Mouse (Mus musculus) brain, adult 2 months (tissue): ENCODE results near the gene Gzmf.
"Not testable (repeated sequence)": the region's sequence is repeated elsewhere in the genome, so short reads cannot be mapped to it uniquely, and the experiment has no call there.

ENCODE experiments used
- DNase-seq: peaks from one replicate; pipeline ENCODE4 v3.0.0; 2011; ENCODE audit warnings: low read depth, low spot score

Gzmf gene

DNA sequence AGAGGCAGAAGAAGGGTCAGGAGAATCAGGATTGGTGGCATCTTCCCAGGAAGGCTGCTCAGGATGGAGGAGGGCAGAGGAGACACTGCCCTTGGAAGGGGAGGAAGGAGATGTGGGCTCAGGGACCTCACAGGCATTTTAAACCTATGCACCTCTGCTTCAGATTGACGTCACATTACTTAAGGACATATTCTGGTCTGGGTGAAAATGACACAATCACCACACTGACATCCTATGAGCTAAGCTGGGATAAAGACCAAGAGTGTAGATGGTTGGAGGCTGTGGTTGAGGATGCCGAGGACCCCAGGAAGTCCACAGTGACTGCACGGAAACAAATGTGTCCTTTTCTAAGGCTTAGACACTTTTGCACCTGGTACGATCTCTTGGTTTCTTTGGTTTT is at the start of gene Gzmf:
Gzmf (minus strand) TSS at position 101 of the 400 bp plus-strand sequence.
- DNase-seq = no peak

GRCm38 (mm10) chr14:56240409-56240808 is 29.2 kb upstream of the Gzmf start:
- DNase-seq = peak; percentile 2

GRCm38 (mm10) chr14:56234556-56234955 is 23.3 kb upstream of the Gzmf start, which contains the start of gene Gzmc:
Gene Gzmc, minus strand, starts transcription at chr14:56234656.
- no peak for DNase-seq

GRCm38 (mm10) chr14:56205613-56206012 is 5.6 kb downstream of the Gzmf start:
- DNase-seq = no peak

- peak; percentile 26 for DNase-seq
Observed at GRCm38 (mm10) chr14:56205021-56205420, 6.2 kb downstream of the Gzmf start.

DNA sequence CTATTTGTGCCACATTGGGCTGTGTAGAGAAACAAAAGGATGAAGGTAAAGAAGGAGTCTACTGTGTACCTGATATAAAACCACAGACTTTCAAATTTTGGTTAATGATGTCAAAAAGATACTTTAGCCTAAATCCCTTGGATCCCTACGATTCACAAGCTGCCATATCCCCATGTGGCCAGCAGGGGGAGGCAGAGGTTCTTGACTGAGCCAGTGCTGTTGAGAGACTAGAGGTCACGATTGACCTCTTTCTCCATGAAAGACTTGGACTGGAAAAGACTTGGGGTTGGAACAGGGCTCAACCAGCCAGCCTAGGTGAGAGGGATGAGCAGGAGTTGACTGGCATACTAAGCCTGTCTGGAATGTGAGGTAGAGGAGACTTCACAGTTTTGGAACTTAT is 7.2 kb downstream of the Gzmf start:
- DNase-seq = peak; percentile 63

DNA sequence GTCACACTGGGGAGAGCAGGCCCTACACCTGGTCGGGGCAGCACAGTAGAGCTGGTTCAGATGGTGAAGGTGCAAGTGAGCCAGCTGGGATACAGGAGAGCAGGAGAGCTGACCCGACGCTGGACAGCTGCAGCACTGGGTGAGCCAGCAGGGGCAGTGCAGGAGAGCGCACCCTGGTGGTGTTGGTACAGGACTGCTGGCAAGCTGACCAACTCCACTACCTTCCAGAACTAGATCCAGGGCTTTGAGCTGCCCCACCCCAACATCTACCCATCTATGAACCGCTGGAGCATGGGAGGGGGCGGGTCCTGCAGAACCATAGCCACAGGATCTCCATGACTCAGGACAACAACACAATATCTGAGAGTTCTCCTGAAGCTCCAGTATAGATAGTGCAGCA is 24.3 kb downstream of the Gzmf start:
- DNase-seq = no peak

- DNase-seq = no peak
Observed at GRCm38 (mm10) chr14:56186521-56186920, 24.7 kb downstream of the Gzmf start.

DNA sequence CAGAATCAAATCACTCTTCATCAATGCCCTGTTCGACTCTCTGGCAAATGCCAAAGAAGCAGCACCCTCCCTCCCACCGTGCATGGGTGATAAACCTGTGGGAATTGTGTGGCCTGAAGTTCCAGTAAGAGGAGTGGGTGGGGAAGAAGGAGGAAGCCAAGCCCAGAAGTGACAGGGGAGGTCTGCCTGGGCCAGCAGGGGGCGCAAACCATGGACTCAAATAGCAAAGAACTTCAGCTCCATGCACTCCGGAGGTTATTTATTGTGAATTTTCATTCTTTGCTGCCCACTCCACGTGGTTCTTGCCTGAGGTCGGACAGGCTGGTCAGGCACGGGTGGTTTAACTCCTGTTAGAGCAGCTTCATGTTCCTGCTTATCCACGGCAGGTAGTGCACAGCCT is 33.6 kb downstream of the Gzmf start:
- DNase-seq = peak; percentile 36

DNA sequence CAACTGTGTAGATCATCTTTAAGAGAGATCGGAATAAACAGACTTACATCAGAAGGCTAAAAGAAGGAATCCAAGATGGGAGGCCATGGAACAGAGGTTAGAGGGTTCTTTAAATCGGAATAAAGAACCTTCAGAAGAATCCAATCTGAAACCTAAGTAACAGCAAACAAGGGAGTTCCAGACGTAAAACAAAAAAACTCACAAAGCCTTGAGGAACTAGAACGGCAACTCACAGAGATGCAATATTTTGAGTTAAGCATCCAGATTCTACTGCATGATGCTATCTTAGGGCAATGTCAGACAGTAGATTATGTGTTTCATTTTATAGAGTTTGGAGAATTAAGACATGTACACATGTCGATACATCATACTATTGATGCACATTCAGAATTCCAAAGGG is 36.7 kb downstream of the Gzmf start, which contains the start of gene Gzmn:
Gzmn (minus strand) TSS at position 101 of the 400 bp plus-strand sequence.
- DNase-seq = no peak

DNA sequence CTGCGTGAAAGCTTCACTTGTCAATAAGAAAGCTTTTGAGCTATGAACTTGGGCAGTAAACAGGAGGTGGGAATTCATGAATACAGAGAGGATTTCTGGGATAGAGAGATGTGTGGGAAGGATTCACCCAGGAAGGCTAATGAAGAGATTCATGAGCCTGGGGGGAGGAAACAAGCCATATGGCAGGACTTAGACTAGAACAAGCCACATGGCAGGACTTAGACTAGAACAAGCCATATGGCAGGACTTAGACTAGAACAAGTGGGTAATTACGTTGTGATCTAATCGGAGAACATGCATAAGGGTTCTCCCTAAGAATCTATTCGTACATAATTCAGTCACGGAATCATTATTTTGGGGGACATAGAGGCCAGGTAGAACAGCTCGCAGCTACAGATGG is 37.8 kb downstream of the Gzmf start:
- DNase-seq = peak; percentile 93

GRCm38 (mm10) chr14:56172744-56173143 is 38.5 kb downstream of the Gzmf start:
- no peak for DNase-seq

DNA sequence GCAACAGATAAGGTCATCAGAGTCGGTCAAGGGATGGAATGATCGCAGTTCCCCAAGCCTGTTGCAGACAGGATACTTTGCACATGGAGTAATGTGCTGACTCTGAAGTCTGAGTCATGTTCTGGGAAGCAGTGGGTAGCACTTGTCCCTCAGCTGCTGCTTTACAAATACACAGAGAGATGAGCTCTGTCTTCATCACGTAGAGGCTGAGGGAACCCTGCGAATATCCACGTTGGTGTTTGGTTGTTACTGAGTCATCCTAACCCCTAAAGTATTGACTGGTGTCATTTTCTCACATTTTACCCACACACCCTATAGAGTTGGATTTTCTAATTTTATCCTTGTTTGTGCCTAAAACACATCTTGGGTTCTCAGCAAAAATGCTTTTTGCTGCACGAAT is 43.2 kb downstream of the Gzmf start:
- peak; percentile 79 for DNase-seq

GRCm38 (mm10) chr14:56162109-56162508 is 49.1 kb downstream of the Gzmf start:
- peak; percentile 96 for DNase-seq

DNA sequence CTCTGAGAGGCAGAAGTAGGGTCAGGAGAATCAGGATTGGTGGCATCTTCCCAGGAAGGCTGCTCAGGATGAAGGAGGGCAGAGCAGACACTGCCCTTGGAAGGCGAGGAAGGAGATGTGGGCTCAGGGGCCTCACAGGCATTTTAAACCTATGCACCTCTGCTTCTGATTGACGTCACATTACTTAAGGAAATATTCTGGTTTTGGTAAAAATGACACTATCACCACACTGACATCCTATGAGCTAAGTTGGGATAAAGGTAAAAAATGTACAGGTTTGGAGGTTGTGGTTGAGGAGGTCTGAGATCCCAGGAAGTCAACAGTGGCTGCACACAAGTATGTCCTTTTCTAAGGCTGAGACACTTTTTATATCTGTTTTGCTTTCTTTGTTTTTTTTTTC is 51.7 kb downstream of the Gzmf start, which contains the start of gene Gzmg:
Gzmg (minus strand) TSS at position 101 of the 400 bp plus-strand sequence.
- not testable (repeated sequence) for DNase-seq

DNA sequence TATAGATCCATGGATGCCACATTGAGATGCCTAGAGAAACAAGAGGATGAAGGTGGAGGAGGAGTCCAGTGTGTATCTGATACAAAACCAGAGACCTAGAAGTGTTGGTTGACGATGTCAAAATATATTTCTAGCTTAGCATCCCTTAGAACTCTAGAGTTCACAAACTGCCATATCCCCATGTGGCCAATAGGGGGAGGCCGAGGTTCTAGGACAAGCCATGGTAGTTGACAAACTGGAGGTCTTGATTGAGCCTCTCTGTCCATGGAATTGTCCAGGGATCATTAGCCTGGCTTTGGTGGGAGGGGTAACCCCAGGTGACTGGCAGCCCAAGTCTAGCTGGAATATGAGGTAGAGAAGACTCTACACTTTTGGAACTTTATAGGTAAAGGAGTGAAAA is 55.9 kb downstream of the Gzmf start:
- no peak for DNase-seq
